Mouse (Mus musculus) MEL (cell line): ENCODE data around the gene Kap. TPM values are rescaled to one million over a fixed set of nuclear protein-coding genes. Genes with fewer than 3 reads are reported as not detected.

ENCODE experiments used
- DNase-seq: peaks from one replicate; pipeline ENCODE4 v3.0.0; 2011; ENCODE audit warnings: low read depth, low spot score
- H3K27ac ChIP-seq: 2 replicates; pipeline ENCODE4 v1.5.1; 2012; ENCODE audit warnings: low read depth, mild to moderate bottlenecking, control low read depth, low read length, moderate library complexity; ENCODE audit not compliant: control insufficient read depth
- H3K27me3 ChIP-seq, 2 experiments: fragments of 150-350 bp in 1 of 2; sonication (generic) in 1 of 2; 2 replicates each; pipeline ENCODE4 v1.6.1; 2012; ENCODE audit warnings: low read length in 2 of 2, mild to moderate bottlenecking in 2 of 2, improper control_type of control experiment in 1 of 2, moderate library complexity in 1 of 2; ENCODE audit not compliant: insufficient read depth in 2 of 2, control insufficient read depth in 1 of 2
- H3K36me3 ChIP-seq, 2 experiments: 2 replicates each; pipeline ENCODE4 v1.6.1; 2012 to 2014; ENCODE audit warnings: low read length in 2 of 2, improper control_type of control experiment in 1 of 2, inconsistent platforms in 1 of 2, mild to moderate bottlenecking in 1 of 2; ENCODE audit not compliant: insufficient read depth in 2 of 2, control insufficient read depth in 1 of 2
- H3K4me1 ChIP-seq, 2 experiments: fragments of 150-350 bp in 1 of 2; sonication (generic) in 1 of 2; 2 replicates each; pipeline ENCODE4 v1.6.1; 2012; ENCODE audit warnings: low read length in 2 of 2, improper control_type of control experiment in 1 of 2, mild to moderate bottlenecking in 1 of 2; ENCODE audit not compliant: insufficient read depth in 2 of 2, control insufficient read depth in 1 of 2
- H3K4me3 ChIP-seq, 2 experiments: fragments of 150-350 bp in 1 of 2; sonication (generic) in 1 of 2; 2 replicates each; pipeline ENCODE4 v1.5.1; 2012; ENCODE audit warnings: low read depth in 2 of 2, low read length in 2 of 2, mild to moderate bottlenecking in 2 of 2, moderate library complexity in 2 of 2, control low read depth in 1 of 2, improper control_type of control experiment in 1 of 2; ENCODE audit not compliant: control insufficient read depth in 1 of 2, insufficient read depth in 1 of 2
- H3K79me2 ChIP-seq: 2 replicates; pipeline ENCODE4 v1.6.1; 2012; ENCODE audit warnings: mild to moderate bottlenecking, low read length, moderate library complexity; ENCODE audit not compliant: control insufficient read depth, poor library complexity, insufficient read depth
- H3K9ac ChIP-seq: 2 replicates; pipeline ENCODE4 v1.6.1; 2012; ENCODE audit warnings: low read depth, mild to moderate bottlenecking, control low read depth, low read length, moderate library complexity; ENCODE audit not compliant: control insufficient read depth, poor library complexity, severe bottlenecking
- H3K9me3 ChIP-seq: fragments of 150-350 bp; sonication (generic); replicated peaks from 2 replicates; pipeline ENCODE4 v1.6.1; 2012; ENCODE audit warnings: mild to moderate bottlenecking, low read length, improper control_type of control experiment, moderate library complexity; ENCODE audit not compliant: insufficient read depth
- BHLHE40 ChIP-seq: IDR thresholded peaks from 2 replicates; pipeline ENCODE4 v1.6.1; 2012; ENCODE audit warnings: low read depth, mild to moderate bottlenecking, inconsistent platforms, low read length, improper control_type of control experiment, borderline replicate concordance
- CTCF ChIP-seq, 3 experiments: IDR thresholded peaks in 2 of 3; conservative IDR thresholded peaks in 1 of 3; 2 replicates each; pipeline ENCODE4 v1.5.1; 2011 to 2012; ENCODE audit warnings: low read length in 3 of 3, low read depth in 2 of 3, mild to moderate bottlenecking in 2 of 3, improper control_type of control experiment in 1 of 3, inconsistent platforms in 1 of 3, mixed read lengths in 1 of 3, moderate library complexity in 1 of 3; ENCODE audit not compliant: control insufficient read depth in 1 of 3, insufficient read depth in 1 of 3, poor library complexity in 1 of 3, severe bottlenecking in 1 of 3
- ELF1 ChIP-seq: IDR thresholded peaks from 2 replicates; pipeline ENCODE4 v1.6.1; 2014; ENCODE audit warnings: low read depth, mild to moderate bottlenecking, inconsistent platforms, low read length, improper control_type of control experiment, moderate library complexity
- EP300 ChIP-seq, 2 experiments: IDR thresholded peaks; 2 replicates each; pipeline ENCODE4 v1.6.1; 2011; ENCODE audit warnings: improper control_type of control experiment in 2 of 2, low read length in 2 of 2, low read depth in 1 of 2, mild to moderate bottlenecking in 1 of 2
- ETS1 ChIP-seq: IDR thresholded peaks from 2 replicates; pipeline ENCODE4 v1.6.1; 2012; ENCODE audit warnings: low read depth, mild to moderate bottlenecking, inconsistent platforms, low read length, improper control_type of control experiment, moderate library complexity
- GABPA ChIP-seq: IDR thresholded peaks from 2 replicates; pipeline ENCODE4 v1.6.1; 2012; ENCODE audit warnings: low read depth, mild to moderate bottlenecking, inconsistent platforms, low read length, improper control_type of control experiment, moderate library complexity
- GATA1 ChIP-seq: IDR thresholded peaks from 2 replicates; pipeline ENCODE4 v1.6.1; 2011; ENCODE audit warnings: low read depth, low read length, improper control_type of control experiment
- HCFC1 ChIP-seq: IDR thresholded peaks from 2 replicates; pipeline ENCODE4 v1.6.1; 2012; ENCODE audit warnings: low read depth, mild to moderate bottlenecking, inconsistent platforms, low read length, improper control_type of control experiment, moderate library complexity
- KAT2A ChIP-seq: conservative IDR thresholded peaks from 2 replicates; pipeline ENCODE4 v1.6.1; 2012; ENCODE audit warnings: low read depth, low read length, improper control_type of control experiment, inconsistent platforms
- MAFK ChIP-seq: IDR thresholded peaks from 2 replicates; pipeline ENCODE4 v1.6.1; 2011; ENCODE audit warnings: low read depth, mild to moderate bottlenecking, low read length, improper control_type of control experiment, borderline replicate concordance
- MAX ChIP-seq: IDR thresholded peaks from 2 replicates; pipeline ENCODE4 v1.6.1; 2011; ENCODE audit warnings: low read length, improper control_type of control experiment
- MAZ ChIP-seq: IDR thresholded peaks from 2 replicates; pipeline ENCODE4 v1.6.1; 2012; ENCODE audit warnings: low read depth, mild to moderate bottlenecking, inconsistent platforms, low read length, improper control_type of control experiment
- MEF2A ChIP-seq: IDR thresholded peaks from 2 replicates; pipeline ENCODE4 v1.6.1; 2014; ENCODE audit warnings: low read depth, mild to moderate bottlenecking, inconsistent platforms, low read length, improper control_type of control experiment; ENCODE audit not compliant: poor library complexity, insufficient replicate concordance, severe bottlenecking; ENCODE audit errors: extremely low read depth
- MYB ChIP-seq: IDR thresholded peaks from 2 replicates; pipeline ENCODE4 v1.6.1; 2011; ENCODE audit warnings: mild to moderate bottlenecking, low read depth, low read length, improper control_type of control experiment
- MYC ChIP-seq: IDR thresholded peaks from 2 replicates; pipeline ENCODE4 v1.6.1; 2011; ENCODE audit warnings: low read depth, mild to moderate bottlenecking, low read length, improper control_type of control experiment, moderate library complexity
- NELFE ChIP-seq: IDR thresholded peaks from 2 replicates; pipeline ENCODE4 v1.6.1; 2011; ENCODE audit warnings: low read depth, low read length, improper control_type of control experiment
- NRF1 ChIP-seq: IDR thresholded peaks from 2 replicates; pipeline ENCODE4 v1.6.1; 2014; ENCODE audit warnings: low read depth, mild to moderate bottlenecking, inconsistent platforms, low read length, improper control_type of control experiment, moderate library complexity; ENCODE audit not compliant: poor library complexity, insufficient read depth, severe bottlenecking
- POLR2AphosphoS2 ChIP-seq: IDR thresholded peaks from 2 replicates; pipeline ENCODE4 v1.6.1; 2011; ENCODE audit warnings: low read length, improper control_type of control experiment
- RCOR1 ChIP-seq: IDR thresholded peaks from 2 replicates; pipeline ENCODE4 v1.6.1; 2012; ENCODE audit warnings: low read depth, mild to moderate bottlenecking, inconsistent platforms, low read length, improper control_type of control experiment
- TBP ChIP-seq: IDR thresholded peaks from 2 replicates; pipeline ENCODE4 v1.8.0; 2011; ENCODE audit warnings: low read depth, low read length, improper control_type of control experiment
- TCF12 ChIP-seq: IDR thresholded peaks from 2 replicates; pipeline ENCODE4 v1.6.1; 2014; ENCODE audit warnings: low read depth, mild to moderate bottlenecking, inconsistent platforms, low read length, improper control_type of control experiment, moderate library complexity
- UBTF ChIP-seq: IDR thresholded peaks from 2 replicates; pipeline ENCODE4 v1.6.1; 2012; ENCODE audit warnings: low read depth, mild to moderate bottlenecking, inconsistent platforms, low read length, improper control_type of control experiment, moderate library complexity, borderline replicate concordance; ENCODE audit not compliant: insufficient read depth
- USF2 ChIP-seq, 2 experiments: IDR thresholded peaks; 2 replicates each; pipeline ENCODE4 v1.6.1; 2011 to 2012; ENCODE audit warnings: improper control_type of control experiment in 2 of 2, low read length in 2 of 2, borderline replicate concordance in 1 of 2, inconsistent platforms in 1 of 2, low read depth in 1 of 2, mild to moderate bottlenecking in 1 of 2; ENCODE audit not compliant: insufficient read depth in 1 of 2
- polyA plus RNA-seq, 2 experiments: library from polyadenylated mRNA; stranded (reverse) in 1 of 2; unstranded in 1 of 2; fragments of >175 nt in 1 of 2; fragments of >200 nt in 1 of 2; gene quantifications; 2 replicates each; pipeline versions ENCODE4 v1.2.1 to v1.2.4; 2012; ENCODE audit warnings: low replicate concordance in 2 of 2, low read depth in 1 of 2; ENCODE audit not compliant: insufficient read length in 2 of 2, insufficient read depth in 1 of 2, missing spikeins in 1 of 2
- total RNA-seq: library from RNA; depleted of rRNA; stranded (reverse); fragments of 300-350 nt; gene quantifications from 2 replicates; pipeline ENCODE4 v1.2.3, GENCODE M21; 2012

The Kap gene
- total and polyA plus RNA-seq, 3 experiments = not detected

DNA sequence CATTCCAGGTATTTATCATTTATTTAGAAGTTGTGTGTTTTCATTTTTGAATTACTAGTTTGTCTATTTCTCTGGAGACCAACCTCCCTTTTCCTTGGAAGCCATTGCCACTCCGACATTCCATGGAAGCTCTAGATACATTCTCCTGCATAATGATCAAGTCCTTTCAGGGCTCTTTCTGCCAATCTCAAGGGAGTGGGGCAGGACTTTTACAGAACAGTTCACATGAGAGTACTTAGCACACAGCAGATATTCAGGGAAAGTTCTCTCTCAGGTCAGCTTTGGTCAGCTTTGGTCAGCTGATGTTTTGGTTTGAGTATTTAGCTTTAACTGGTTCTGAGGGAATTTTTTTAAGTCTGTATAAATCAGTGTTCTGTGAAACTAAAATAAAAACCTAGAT lies 14.8 kb upstream of the Kap start:
- H3K4me1 ChIP-seq = no peaks in the 10 kb centered on the region
- peaks cover 0 to 5% of the 10 kb centered on the region in 2 experiments; a peak in 1 of 4 replicates for H3K27me3 ChIP-seq
- no peak for TF ChIP-seq EP300 (IDR thresholded peaks at IDR 0.05; ENCODE audit: low read depth in 1 of 2, low read length in 2 of 2)
- no peak for TF ChIP-seq HCFC1
- no peak for TF ChIP-seq GABPA
- no peak for TF ChIP-seq MYC
- TF ChIP-seq MEF2A = no peak
- TF ChIP-seq GATA1 = no peak
- TF ChIP-seq MAZ = no peak
- no peak for TF ChIP-seq NELFE
- TF ChIP-seq MAFK = no peak
- TF ChIP-seq NRF1 = no peak
- TF ChIP-seq TCF12 = no peak
- no peak for TF ChIP-seq UBTF
- no peak for TF ChIP-seq TBP
- no peak for TF ChIP-seq KAT2A
- no peaks in the 10 kb centered on the region for H3K79me2 ChIP-seq
- DNase-seq = no peak
- no peak overlapping the region for H3K27ac ChIP-seq
- H3K4me3 ChIP-seq = no peak overlapping the region
- H3K36me3 ChIP-seq = no peaks in the 10 kb centered on the region
- H3K9me3 ChIP-seq = no peaks in the 10 kb centered on the region
- H3K9ac ChIP-seq = no peak overlapping the region

DNA sequence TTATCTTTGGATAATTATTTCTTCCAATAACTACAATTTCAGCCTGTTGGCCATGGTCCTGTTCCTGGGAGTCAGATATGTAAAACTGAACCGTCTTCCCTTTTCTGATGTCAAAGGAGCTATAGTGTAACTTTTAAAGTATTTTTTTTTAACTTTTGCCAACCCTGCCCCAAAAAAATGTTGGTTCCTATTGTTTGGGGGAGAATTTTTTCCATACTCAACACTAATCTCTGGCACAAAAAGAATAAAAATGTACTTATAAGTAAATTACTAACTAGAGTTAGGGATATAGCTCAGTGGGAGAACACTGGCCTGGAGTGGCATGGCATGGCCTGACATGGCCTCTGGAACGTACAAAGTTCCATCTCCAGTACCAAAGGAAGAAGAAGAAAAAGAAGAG lies 2.3 kb upstream of the Kap start:
- no peak for TF ChIP-seq GATA1
- no peak for TF ChIP-seq POLR2AphosphoS2
- TF ChIP-seq MAX = no peak
- no peak for TF ChIP-seq MYB
- no peak for TF ChIP-seq RCOR1
- TF ChIP-seq ELF1 = no peak
- TF ChIP-seq CTCF (IDR thresholded peaks at IDR 0.05 in 2 of 3, conservative IDR thresholded peaks at IDR 0.05 in 1 of 3; ENCODE audit: control insufficient read depth in 1 of 3, insufficient read depth in 1 of 3, low read depth in 2 of 3, low read length in 3 of 3, poor library complexity in 1 of 3, severe bottlenecking in 1 of 3) = no peak
- TF ChIP-seq ETS1 = no peak
- TF ChIP-seq MAZ = no peak
- TF ChIP-seq BHLHE40 = no peak
- TF ChIP-seq NELFE = no peak
- no peak for TF ChIP-seq GABPA
- TF ChIP-seq USF2 (IDR thresholded peaks at IDR 0.05; ENCODE audit: borderline replicate concordance in 1 of 2, insufficient read depth in 1 of 2, low read depth in 1 of 2, low read length in 2 of 2) = no peak
- no peak for TF ChIP-seq KAT2A
- no peak overlapping the region for H3K9ac ChIP-seq
- H3K36me3 ChIP-seq = no peaks in the 10 kb centered on the region
- no peak for DNase-seq
- H3K4me1 ChIP-seq = no peaks in the 10 kb centered on the region
- H3K4me3 ChIP-seq = no peak overlapping the region
- H3K27ac ChIP-seq = no peak overlapping the region
- no peaks in the 10 kb centered on the region for H3K9me3 ChIP-seq
- H3K79me2 ChIP-seq = no peaks in the 10 kb centered on the region
- no peaks in the 10 kb centered on the region; a peak in 1 of 4 replicates for H3K27me3 ChIP-seq
